Mouse (Mus musculus): ENCODE results near the gene Gm10309. TPM values are rescaled to one million over a fixed set of nuclear protein-coding genes. Genes with fewer than 3 reads are reported as not detected.

Gene Gm10309
- total and polyA plus RNA-seq, 3 experiments, result 0.17 to 0.53 TPM; not detected in 1

DNA sequence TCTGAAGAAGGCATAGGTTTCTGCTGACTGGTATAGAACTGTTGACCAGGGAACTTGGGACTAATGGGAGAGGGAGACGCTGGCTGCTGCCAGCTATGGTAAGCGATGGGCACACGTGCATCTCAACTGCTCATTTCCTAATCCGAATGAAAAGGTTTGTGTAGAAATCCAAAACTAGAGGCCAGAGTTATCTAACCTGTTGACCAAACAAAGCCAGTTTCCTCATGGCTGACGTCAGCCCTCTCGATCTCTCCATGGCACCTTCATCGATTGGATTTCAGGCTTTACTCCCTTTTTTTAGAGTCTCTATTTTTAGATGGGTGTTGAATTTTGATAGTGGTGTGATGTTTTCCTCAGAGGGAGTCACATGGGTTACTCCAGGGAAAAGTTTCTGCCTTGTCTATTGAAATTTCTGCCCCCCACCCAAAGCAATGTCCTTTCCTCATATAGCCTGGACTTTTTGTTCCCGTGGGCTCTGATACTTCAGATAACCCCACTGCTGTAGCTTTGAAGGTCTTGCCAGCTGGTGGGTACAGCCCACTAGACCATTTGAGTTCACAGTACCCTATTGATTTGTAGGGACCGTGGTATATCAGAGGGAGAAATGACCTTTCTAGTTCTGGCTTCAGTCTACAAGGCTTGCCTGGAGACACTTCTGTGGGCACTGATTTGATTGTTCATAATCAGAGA is 1.7 kb downstream of the Gm10309 start:
- peaks cover 1% of the 10 kb centered on the region for H3K9me3 ChIP-seq (replicated peaks; ENCODE audit: low read length)
- no peaks in the 10 kb centered on the region for H3K27me3 ChIP-seq (replicated peaks)
- TF ChIP-seq JUN (IDR thresholded peaks at IDR 0.05; ENCODE audit: insufficient read depth, low read depth, low read length) (no peak), JUND (conservative IDR thresholded peaks at IDR 0.05; ENCODE audit: low read depth, low read length) (no peak), MAFK (IDR thresholded peaks at IDR 0.05; ENCODE audit: insufficient replicate concordance, low read length) (no peak), EP300 (IDR thresholded peaks at IDR 0.05; ENCODE audit: low read length) (no peak), GABPA (IDR thresholded peaks at IDR 0.05; ENCODE audit: insufficient replicate concordance, low read depth, low read length) (no peak), TCF12 (IDR thresholded peaks at IDR 0.05; ENCODE audit: low read depth, low read length) (no peak), RAD21 (IDR thresholded peaks at IDR 0.05; ENCODE audit: low read depth, low read length) (no peak), NRF1 (IDR thresholded peaks at IDR 0.05; ENCODE audit: low read depth, low read length) (no peak), TBP (conservative IDR thresholded peaks at IDR 0.05; ENCODE audit: low read depth, low read length) (no peak), ETS1 (conservative IDR thresholded peaks at IDR 0.05; ENCODE audit: low read depth, low read length) (no peak), CHD2 (IDR thresholded peaks at IDR 0.05; ENCODE audit: low read length) (no peak), ZNF384 (IDR thresholded peaks at IDR 0.05; ENCODE audit: low read depth, low read length) (no peak), CTCF (conservative IDR thresholded peaks at IDR 0.05 in 1 of 2, IDR thresholded peaks at IDR 0.05 in 1 of 2; ENCODE audit: low read depth in 2 of 2, low read length in 2 of 2) (no peak), UBTF (IDR thresholded peaks at IDR 0.05; ENCODE audit: low read depth, low read length) (no peak), USF1 (IDR thresholded peaks at IDR 0.05; ENCODE audit: low read depth, low read length) (no peak), ZMIZ1 (IDR thresholded peaks at IDR 0.05; ENCODE audit: low read depth, low read length) (no peak), USF2 (conservative IDR thresholded peaks at IDR 0.05; ENCODE audit: low read depth, low read length) (no peak), ELF1 (IDR thresholded peaks at IDR 0.05; ENCODE audit: low read depth, low read length) (no peak), IRF4 (IDR thresholded peaks at IDR 0.05; ENCODE audit: low read depth, low read length) (no peak)
- no peak overlapping the region for H3K27ac ChIP-seq (ENCODE audit: insufficient read depth, low read depth)
- in situ Hi-C loops (cut with MboI; ENCODE audit: low pct_ligation_motif_present, low pct_unique_long_range_greater_than_20kb, low sequenced_read_pairs) (loop anchor here (25.0 kb wide), 2 partner anchors 309 to 734 kb away; no protein-coding TSS in a partner anchor), dilution Hi-C loops (cut with MboI; ENCODE audit: extremely low pct_ligation_motif_present, extremely low pct_unique_long_range_greater_than_20kb, low sequenced_read_pairs) (no loop called here)
- H3K4me1 ChIP-seq (ENCODE audit: control insufficient read depth in 1 of 2, insufficient read depth in 2 of 2), result peaks cover 15 to 29% of the 10 kb centered on the region in 2 experiments
- H3K79me2 ChIP-seq (replicated peaks; ENCODE audit: control insufficient read depth, extremely low read depth, insufficient read depth, poor library complexity, severe bottlenecking), result no peaks in the 10 kb centered on the region
- H3K36me3 ChIP-seq (replicated peaks in 1 of 2; ENCODE audit: control insufficient read depth in 1 of 2, insufficient read depth in 1 of 2, low read length in 1 of 2), result peaks cover 22 to 63% of the 10 kb centered on the region in 2 experiments
- no peak overlapping the region for H3K4me2 ChIP-seq (ENCODE audit: insufficient read depth, low read depth, poor library complexity, severe bottlenecking)
- H3K9ac ChIP-seq (ENCODE audit: insufficient read depth, low read depth), result no peak overlapping the region
- DNase-seq (ENCODE audit: extremely low read depth), result no peak
- H3K4me3 ChIP-seq (replicated peaks in 1 of 3; ENCODE audit: low read depth in 2 of 3, low read length in 2 of 3, poor library complexity in 1 of 3), result no peak overlapping the region

DNA sequence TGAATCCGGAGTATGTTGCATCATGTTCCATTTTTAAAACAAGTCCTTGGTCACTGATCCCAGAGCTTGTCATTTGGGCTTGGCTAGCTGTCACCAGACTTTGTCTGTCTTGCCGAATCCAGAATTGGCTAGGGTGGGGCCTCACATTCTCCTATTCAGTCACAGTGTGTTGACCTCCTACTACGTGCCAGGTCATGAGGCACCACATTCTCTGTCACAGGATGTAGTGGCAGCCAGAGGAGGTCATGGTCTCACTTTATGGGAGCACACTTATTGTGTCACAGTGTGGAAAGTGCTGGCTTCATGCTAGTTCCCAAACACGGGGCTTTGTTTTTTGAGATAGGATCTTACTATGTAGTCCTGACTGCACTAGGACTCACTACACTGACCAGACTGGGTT is 3.6 kb downstream of the Gm10309 start:
- in situ Hi-C loops (cut with MboI; ENCODE audit: low pct_ligation_motif_present, low pct_unique_long_range_greater_than_20kb, low sequenced_read_pairs) (loop anchor here (25.0 kb wide), 2 partner anchors 311 to 736 kb away; no protein-coding TSS in a partner anchor), dilution Hi-C loops (cut with MboI; ENCODE audit: extremely low pct_ligation_motif_present, extremely low pct_unique_long_range_greater_than_20kb, low sequenced_read_pairs) (no loop called here)
- Histone ChIP-seq H3K27ac (ENCODE audit: insufficient read depth, low read depth) (no peak overlapping the region; the same call in 1 of the 2 replicates), H3K79me2 (replicated peaks; ENCODE audit: control insufficient read depth, extremely low read depth, insufficient read depth, poor library complexity, severe bottlenecking) (no peaks in the 10 kb centered on the region), H3K9ac (ENCODE audit: insufficient read depth, low read depth) (no peak overlapping the region), H3K4me2 (ENCODE audit: insufficient read depth, low read depth, poor library complexity, severe bottlenecking) (no peak overlapping the region), H3K4me1 (ENCODE audit: control insufficient read depth in 1 of 2, insufficient read depth in 2 of 2) (peaks cover 7 to 14% of the 10 kb centered on the region in 2 experiments), H3K4me3 (replicated peaks in 1 of 3; ENCODE audit: low read depth in 2 of 3, low read length in 2 of 3, poor library complexity in 1 of 3) (no peak overlapping the region), H3K36me3 (replicated peaks in 1 of 2; ENCODE audit: control insufficient read depth in 1 of 2, insufficient read depth in 1 of 2, low read length in 1 of 2) (peaks cover 35 to 79% of the 10 kb centered on the region in 2 experiments), H3K9me3 (replicated peaks; ENCODE audit: low read length) (peaks cover 3% of the 10 kb centered on the region), H3K27me3 (replicated peaks) (no peaks in the 10 kb centered on the region)
- TF ChIP-seq JUND (conservative IDR thresholded peaks at IDR 0.05; ENCODE audit: low read depth, low read length), result no peak
- no peak for TF ChIP-seq SMC3 (IDR thresholded peaks at IDR 0.05; ENCODE audit: low read depth, low read length)
- no peak for TF ChIP-seq SIN3A (IDR thresholded peaks at IDR 0.05; ENCODE audit: low read length)
- no peak for TF ChIP-seq EP300 (IDR thresholded peaks at IDR 0.05; ENCODE audit: low read length)
- TF ChIP-seq POLR2AphosphoS2 (IDR thresholded peaks at IDR 0.05; ENCODE audit: low read depth, low read length), result no peak
- no peak for DNase-seq (ENCODE audit: extremely low read depth)
